Mouse (Mus musculus) hindbrain, embryonic 14.5 days (tissue): ENCODE results near the gene Ugt1a6b. TPM values are rescaled to one million over a fixed set of nuclear protein-coding genes. Genes with fewer than 3 reads are reported as not detected.
"Not testable (repeated sequence)": the region's sequence is repeated elsewhere in the genome, so short reads cannot be mapped to it uniquely, and the experiment has no call there.

ENCODE experiments used
- ATAC-seq: fragments of 200-750 bp; cut with Nextera tagmentation; 2 replicates; pipeline ENCODE4 v1.8.0; 2017; ENCODE audit warnings: moderate number of reproducible peaks, mild to moderate bottlenecking, moderate TSS enrichment, moderate library complexity; ENCODE audit not compliant: low FRiP score
- DNase-seq: peaks from one replicate; pipeline ENCODE4 v3.0.0-alpha.2; 2015; ENCODE audit warnings: low spot score
- H3K27ac ChIP-seq: fragments of 300-500 bp; sonication (generic); 2 replicates; pipeline ENCODE4 v1.5.1; 2014; ENCODE audit warnings: mild to moderate bottlenecking, moderate library complexity
- H3K27me3 ChIP-seq: fragments of 300-500 bp; sonication (generic); 2 replicates; pipeline ENCODE4 v1.6.1; 2014; ENCODE audit warnings: mild to moderate bottlenecking, low read length, mixed read lengths; ENCODE audit not compliant: control insufficient read depth, insufficient read depth
- H3K36me3 ChIP-seq: fragments of 300-500 bp; sonication (generic); replicated peaks from 2 replicates; pipeline ENCODE4 v1.6.1; 2014; ENCODE audit not compliant: control insufficient read depth, insufficient read depth
- H3K4me1 ChIP-seq: fragments of 300-500 bp; sonication (generic); replicated peaks from 2 replicates; pipeline ENCODE4 v1.6.1; 2014; ENCODE audit warnings: antibody characterized with exemption, low read length, mixed read lengths; ENCODE audit not compliant: control insufficient read depth, insufficient read depth
- H3K4me2 ChIP-seq: fragments of 300-500 bp; sonication (generic); replicated peaks from 2 replicates; pipeline ENCODE4 v1.6.1; 2014; ENCODE audit warnings: mild to moderate bottlenecking, moderate library complexity
- H3K4me3 ChIP-seq: fragments of 300-500 bp; sonication (generic); replicated peaks from 2 replicates; pipeline ENCODE4 v1.5.1; 2014; ENCODE audit warnings: mild to moderate bottlenecking, low read length
- H3K9ac ChIP-seq: fragments of 300-500 bp; sonication (generic); 2 replicates; pipeline ENCODE4 v1.6.1; 2014
- H3K9me3 ChIP-seq: fragments of 300-500 bp; sonication (generic); 2 replicates; pipeline ENCODE4 v1.6.1; 2016; ENCODE audit warnings: low read length; ENCODE audit not compliant: control insufficient read depth
- WGBS: fragments of 180-500 bp; shearing (Covaris S2); extraction: QIAGEN DNeasy Blood & Tissue Kit; methylation state at CpG from one replicate; pipeline ENCODE4 v1.1.7; 2014; 5-methylcytosine and 5-hydroxymethylcytosine counted together
- polyA plus RNA-seq: library from polyadenylated mRNA; unstranded; fragments of >200 nt; fragmentation: Nextera tagmentation; extraction: Ambion mirVana; gene quantifications from 2 replicates; pipeline ENCODE4 v1.2.1, GENCODE M21; 2014

Ugt1a6b gene
- polyA plus RNA-seq, 1 experiment from 2014 or later = 3.8 TPM

GRCm38 (mm10) chr1:88216551-88216950 is 113.5 kb downstream of the Ugt1a6b start:
- DNase-seq = no peak
- H3K27me3 ChIP-seq = no peaks in the 10 kb centered on the region
- no peak for ATAC-seq
- H3K36me3 ChIP-seq = no peaks in the 10 kb centered on the region
- no peak overlapping the region for H3K4me2 ChIP-seq
- H3K9ac ChIP-seq = no peak overlapping the region
- no peaks in the 10 kb centered on the region for H3K4me1 ChIP-seq
- WGBS = 56% methylated on average over 2 of the region's 2 CpGs
- H3K27ac ChIP-seq = no peak overlapping the region
- H3K4me3 ChIP-seq = no peak overlapping the region
- peaks cover 46% of the 10 kb centered on the region for H3K9me3 ChIP-seq

GRCm38 (mm10) chr1:88217144-88217543 is 114.1 kb downstream of the Ugt1a6b start:
- Histone ChIP-seq H3K4me1 (no peaks in the 10 kb centered on the region), H3K27me3 (no peaks in the 10 kb centered on the region), H3K4me2 (no peak overlapping the region), H3K9me3 (peaks cover 44% of the 10 kb centered on the region), H3K27ac (no peak overlapping the region), H3K36me3 (no peaks in the 10 kb centered on the region), H3K4me3 (no peak overlapping the region), H3K9ac (no peak overlapping the region)
- DNase-seq (peak; percentile 31), ATAC-seq (no peak)
- 67% methylated on average over 2 of the region's 2 CpGs for WGBS

- Histone ChIP-seq H3K9me3 (peaks cover 42% of the 10 kb centered on the region), H3K4me3 (no peak overlapping the region), H3K27me3 (no peaks in the 10 kb centered on the region), H3K36me3 (no peaks in the 10 kb centered on the region), H3K9ac (no peak overlapping the region), H3K4me1 (no peaks in the 10 kb centered on the region), H3K4me2 (no peak overlapping the region), H3K27ac (no peak overlapping the region)
- ATAC-seq (no peak), DNase-seq (no peak)
- WGBS = 39% methylated on average over 3 of the region's 3 CpGs
These were observed 114.5 kb downstream of the Ugt1a6b start for GRCm38 (mm10) chr1:88217576-88217975.

- no peaks in the 10 kb centered on the region for H3K4me1 ChIP-seq
- H3K9me3 ChIP-seq = peaks cover 38% of the 10 kb centered on the region
- 74% methylated on average over 9 of the region's 9 CpGs for WGBS
- no peaks in the 10 kb centered on the region for H3K27me3 ChIP-seq
- no peak overlapping the region for H3K9ac ChIP-seq
- H3K4me2 ChIP-seq = no peak overlapping the region
- H3K4me3 ChIP-seq = no peak overlapping the region
- DNase-seq (no peak), ATAC-seq (no peak)
- H3K27ac ChIP-seq = no peak overlapping the region
- H3K36me3 ChIP-seq = no peaks in the 10 kb centered on the region
These were observed 115.0 kb downstream of the Ugt1a6b start for GRCm38 (mm10) chr1:88218051-88218450.

GRCm38 (mm10) chr1:88218591-88218990 is 115.5 kb downstream of the Ugt1a6b start:
- no peak overlapping the region for H3K4me3 ChIP-seq
- H3K36me3 ChIP-seq = no peaks in the 10 kb centered on the region
- ATAC-seq (no peak), DNase-seq (no peak)
- H3K4me2 ChIP-seq = no peak overlapping the region
- H3K27me3 ChIP-seq = no peaks in the 10 kb centered on the region
- H3K4me1 ChIP-seq = no peaks in the 10 kb centered on the region
- no peak overlapping the region for H3K9ac ChIP-seq
- H3K9me3 ChIP-seq = peaks cover 32% of the 10 kb centered on the region
- 51% methylated on average over 4 of the region's 4 CpGs for WGBS
- no peak overlapping the region for H3K27ac ChIP-seq

- 25% methylated on average over 1 of the region's 1 CpGs for WGBS
These were observed 116.0 kb downstream of the Ugt1a6b start for GRCm38 (mm10) chr1:88219054-88219453.

GRCm38 (mm10) chr1:88220336-88220735 is 117.3 kb downstream of the Ugt1a6b start:
- H3K27me3 ChIP-seq = no peaks in the 10 kb centered on the region

More at GRCm38 (mm10) chr1:88219054-88219453, 116.0 kb downstream of the Ugt1a6b start:
- H3K9me3 ChIP-seq = peaks cover 28% of the 10 kb centered on the region
- no peaks in the 10 kb centered on the region for H3K4me1 ChIP-seq
- peak; percentile 24 for DNase-seq
- ATAC-seq = no peak
- H3K4me3 ChIP-seq = no peak overlapping the region
- no peak overlapping the region for H3K27ac ChIP-seq
- H3K27me3 ChIP-seq = no peaks in the 10 kb centered on the region
- no peak overlapping the region for H3K9ac ChIP-seq
- no peaks in the 10 kb centered on the region for H3K36me3 ChIP-seq
- no peak overlapping the region for H3K4me2 ChIP-seq

GRCm38 (mm10) chr1:88222216-88222615 is 119.2 kb downstream of the Ugt1a6b start:
- Histone ChIP-seq H3K27me3 (no peaks in the 10 kb centered on the region), H3K9me3 (peaks cover 27% of the 10 kb centered on the region), H3K27ac (no peak overlapping the region), H3K4me2 (no peak overlapping the region), H3K9ac (no peak overlapping the region), H3K4me3 (no peak overlapping the region), H3K4me1 (no peaks in the 10 kb centered on the region), H3K36me3 (no peaks in the 10 kb centered on the region)
- ATAC-seq (no peak), DNase-seq (no peak)
- WGBS = 56% methylated on average over 2 of the region's 2 CpGs

More at GRCm38 (mm10) chr1:88220336-88220735, 117.3 kb downstream of the Ugt1a6b start:
- H3K4me2 ChIP-seq = no peak overlapping the region
- no peaks in the 10 kb centered on the region for H3K36me3 ChIP-seq
- no peaks in the 10 kb centered on the region for H3K4me1 ChIP-seq
- no peak overlapping the region for H3K4me3 ChIP-seq
- ATAC-seq = no peak
- DNase-seq = no peak
- H3K9me3 ChIP-seq = peaks cover 17% of the 10 kb centered on the region
- no peak overlapping the region for H3K9ac ChIP-seq
- no peak overlapping the region for H3K27ac ChIP-seq

GRCm38 (mm10) chr1:88223011-88223515 is 120.0 kb downstream of the Ugt1a6b start:
- not testable (repeated sequence) for H3K4me1 ChIP-seq, ATAC-seq, H3K36me3 ChIP-seq, DNase-seq, H3K4me3 ChIP-seq, H3K27ac ChIP-seq, H3K27me3 ChIP-seq, H3K4me2 ChIP-seq, H3K9ac ChIP-seq
- H3K9me3 ChIP-seq = peaks cover 35% of the 10 kb centered on the region

- WGBS = 63% methylated on average over 1 of the region's 1 CpGs
- Histone ChIP-seq H3K9me3 (peaks cover 40% of the 10 kb centered on the region), H3K4me2 (no peak overlapping the region), H3K27ac (no peak overlapping the region), H3K9ac (no peak overlapping the region), H3K27me3 (no peaks in the 10 kb centered on the region), H3K36me3 (no peaks in the 10 kb centered on the region), H3K4me1 (no peaks in the 10 kb centered on the region), H3K4me3 (no peak overlapping the region)
- ATAC-seq = no peak
- no peak for DNase-seq
These were observed 120.5 kb downstream of the Ugt1a6b start for GRCm38 (mm10) chr1:88223591-88223990.
